Mouse (Mus musculus): Measurements from ENCODE around the gene Pimreg. TPM values are rescaled to one million over a fixed set of nuclear protein-coding genes. Genes with fewer than 3 reads are reported as not detected.
A peak's percentile ranks its signal among the peaks of the same experiment; 100 is the strongest.

The Pimreg gene
- polyA plus RNA-seq, 1 experiment from 2014 or later, result 19.4 TPM

DNA sequence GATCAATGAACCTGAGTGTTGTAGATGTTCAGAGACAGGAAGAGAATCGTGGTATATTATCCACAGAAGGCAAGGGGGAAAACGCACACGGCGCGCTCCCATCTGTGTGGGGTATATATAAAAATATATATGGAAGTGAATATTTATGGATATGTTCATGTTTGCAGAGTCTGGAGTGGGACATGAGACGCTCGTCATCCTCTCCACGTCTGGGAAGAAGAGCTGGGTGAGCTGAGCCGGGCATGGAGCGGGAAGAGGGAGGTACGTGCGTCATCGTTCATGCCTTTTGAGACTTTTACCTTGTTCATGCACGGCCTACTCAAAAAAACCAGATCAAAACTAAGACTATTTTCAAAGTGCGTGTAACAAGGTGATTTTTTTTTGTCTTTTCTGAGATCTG is 42.5 kb downstream of the Pimreg start:
- Histone ChIP-seq H3K4me3 (ENCODE audit: low read depth, low read length) (no peak overlapping the region), H3K27ac (ENCODE audit: low read length) (no peak overlapping the region), H3K27me3 (ENCODE audit: control insufficient read depth, insufficient read depth, low read depth, low read length) (no peaks in the 10 kb centered on the region), H3K9me3 (replicated peaks; ENCODE audit: control insufficient read depth, low read length, poor library complexity, severe bottlenecking) (no peaks in the 10 kb centered on the region), H3K36me3 (ENCODE audit: control insufficient read depth, insufficient read depth, low read length) (no peaks in the 10 kb centered on the region), H3K4me1 (ENCODE audit: control insufficient read depth, insufficient read depth, low read length) (peaks cover 14% of the 10 kb centered on the region), H3K9ac (ENCODE audit: low read depth, low read length) (no peak overlapping the region), H3K4me2 (ENCODE audit: low read length) (no peak overlapping the region)
- WGBS, result 96% methylated on average over 15 of the region's 15 CpGs
- ATAC-seq, result no peak

DNA sequence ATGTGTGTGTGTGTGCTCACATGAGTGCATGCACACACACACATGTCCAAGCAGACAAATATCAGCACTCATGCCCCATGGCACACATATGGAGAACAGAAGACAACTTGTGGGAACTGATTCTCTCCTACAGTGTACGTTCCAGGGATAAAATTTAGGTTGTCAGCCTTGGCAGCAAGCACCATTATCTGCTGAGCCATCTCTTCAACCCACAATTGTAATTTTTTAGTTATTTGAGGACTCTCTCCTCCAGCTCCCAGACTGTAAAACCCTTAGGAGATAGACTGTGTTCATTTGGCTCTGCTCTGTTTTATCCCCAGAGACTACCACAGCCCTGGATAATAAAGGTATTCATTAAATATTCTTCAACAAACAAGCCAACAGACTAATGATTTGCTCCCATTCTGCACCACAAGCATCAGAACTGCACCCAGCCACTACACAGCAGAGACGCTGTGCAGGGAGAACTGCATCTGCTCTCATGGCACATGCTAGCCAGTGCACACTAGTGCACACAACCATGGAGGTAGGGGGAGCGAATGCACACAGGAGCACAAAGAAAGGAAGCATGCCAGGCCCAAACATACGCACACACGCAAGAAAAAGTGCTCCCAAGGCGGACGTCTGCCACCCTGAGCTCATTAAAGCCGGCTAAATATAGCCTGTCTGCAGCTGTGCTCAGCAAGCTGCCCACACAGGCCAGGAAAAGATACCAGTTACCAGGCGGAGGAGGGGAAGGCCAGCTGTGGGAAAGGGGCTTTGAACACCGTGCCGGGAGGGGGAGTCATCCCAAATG is 44.6 kb downstream of the Pimreg start:
- H3K36me3 ChIP-seq (ENCODE audit: control insufficient read depth, insufficient read depth, low read length), result no peaks in the 10 kb centered on the region
- peaks cover 14% of the 10 kb centered on the region for H3K4me1 ChIP-seq (ENCODE audit: control insufficient read depth, insufficient read depth, low read length)
- H3K27ac ChIP-seq (ENCODE audit: low read length), result peak overlapping the region; percentile 84
- no peak overlapping the region for H3K4me2 ChIP-seq (ENCODE audit: low read length)
- peak; percentile 82 for ATAC-seq
- no peaks in the 10 kb centered on the region for H3K27me3 ChIP-seq (ENCODE audit: control insufficient read depth, insufficient read depth, low read depth, low read length)
- peak overlapping the region; percentile 36 for H3K9ac ChIP-seq (ENCODE audit: low read depth, low read length)
- no peaks in the 10 kb centered on the region for H3K9me3 ChIP-seq (replicated peaks; ENCODE audit: control insufficient read depth, low read length, poor library complexity, severe bottlenecking)
- no peak overlapping the region for H3K4me3 ChIP-seq (ENCODE audit: low read depth, low read length)
- 18% methylated on average over 11 of the region's 11 CpGs for WGBS

DNA sequence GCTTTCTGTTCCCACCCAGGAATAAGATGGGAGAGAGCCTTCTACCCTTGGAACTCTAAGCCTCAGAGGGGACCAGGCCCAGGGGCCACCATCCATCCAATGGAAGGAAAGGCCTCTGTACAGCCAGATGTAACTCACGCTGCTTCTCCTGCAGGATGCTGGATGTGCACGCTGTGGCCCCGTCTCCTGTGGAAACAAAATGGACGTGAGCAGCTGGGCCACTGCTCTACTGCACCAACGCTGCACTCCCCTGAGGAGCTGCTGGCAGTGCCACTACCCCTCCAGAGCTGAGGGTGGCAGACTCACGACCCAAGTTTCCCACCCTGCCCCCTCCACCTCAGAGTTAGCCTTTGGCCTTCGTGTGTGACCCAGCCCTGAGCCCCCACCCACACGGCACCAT is 50.6 kb downstream of the Pimreg start:
- H3K4me3 ChIP-seq (ENCODE audit: low read depth, low read length), result no peak overlapping the region
- H3K27ac ChIP-seq (ENCODE audit: low read length), result no peak overlapping the region
- H3K9ac ChIP-seq (ENCODE audit: low read depth, low read length), result no peak overlapping the region
- no peak overlapping the region for H3K4me2 ChIP-seq (ENCODE audit: low read length)
- no peak for ATAC-seq
- peaks cover 5% of the 10 kb centered on the region; the same call in 1 of the 2 replicates for H3K4me1 ChIP-seq (ENCODE audit: control insufficient read depth, insufficient read depth, low read length)
- H3K36me3 ChIP-seq (ENCODE audit: control insufficient read depth, insufficient read depth, low read length), result no peaks in the 10 kb centered on the region
- no peaks in the 10 kb centered on the region for H3K9me3 ChIP-seq (replicated peaks; ENCODE audit: control insufficient read depth, low read length, poor library complexity, severe bottlenecking)
- H3K27me3 ChIP-seq (ENCODE audit: control insufficient read depth, insufficient read depth, low read depth, low read length), result no peaks in the 10 kb centered on the region
- 76% methylated on average over 8 of the region's 8 CpGs for WGBS

DNA sequence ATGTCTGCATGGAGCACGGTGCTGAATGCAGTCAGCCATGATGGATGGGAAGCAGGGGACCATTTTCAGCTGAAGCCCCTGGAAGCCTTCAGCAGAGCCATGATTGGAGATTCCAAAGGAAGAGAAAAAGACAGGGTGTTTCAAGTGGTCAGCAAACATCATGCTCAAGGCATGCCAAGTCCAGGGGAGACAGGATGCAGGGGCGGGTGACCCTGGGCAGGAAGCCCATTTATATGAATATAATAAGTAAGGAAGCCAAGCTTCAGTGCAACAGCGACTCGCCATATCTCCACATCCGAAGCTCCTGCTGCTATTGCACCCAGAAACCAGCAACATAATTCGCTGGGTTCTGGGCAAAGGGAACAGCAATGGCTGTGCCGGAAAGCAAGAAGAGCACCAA is 52.6 kb downstream of the Pimreg start:
- WGBS, result 90% methylated on average over 7 of the region's 7 CpGs
- H3K27me3 ChIP-seq (ENCODE audit: control insufficient read depth, insufficient read depth, low read depth, low read length), result no peaks in the 10 kb centered on the region
- no peak overlapping the region for H3K27ac ChIP-seq (ENCODE audit: low read length)
- H3K9ac ChIP-seq (ENCODE audit: low read depth, low read length), result no peak overlapping the region
- no peak for ATAC-seq
- peaks cover 12% of the 10 kb centered on the region; the same call in 1 of the 2 replicates for H3K4me1 ChIP-seq (ENCODE audit: control insufficient read depth, insufficient read depth, low read length)
- no peaks in the 10 kb centered on the region for H3K9me3 ChIP-seq (replicated peaks; ENCODE audit: control insufficient read depth, low read length, poor library complexity, severe bottlenecking)
- H3K4me2 ChIP-seq (ENCODE audit: low read length), result no peak overlapping the region
- H3K36me3 ChIP-seq (ENCODE audit: control insufficient read depth, insufficient read depth, low read length), result no peaks in the 10 kb centered on the region
- no peak overlapping the region for H3K4me3 ChIP-seq (ENCODE audit: low read depth, low read length)

DNA sequence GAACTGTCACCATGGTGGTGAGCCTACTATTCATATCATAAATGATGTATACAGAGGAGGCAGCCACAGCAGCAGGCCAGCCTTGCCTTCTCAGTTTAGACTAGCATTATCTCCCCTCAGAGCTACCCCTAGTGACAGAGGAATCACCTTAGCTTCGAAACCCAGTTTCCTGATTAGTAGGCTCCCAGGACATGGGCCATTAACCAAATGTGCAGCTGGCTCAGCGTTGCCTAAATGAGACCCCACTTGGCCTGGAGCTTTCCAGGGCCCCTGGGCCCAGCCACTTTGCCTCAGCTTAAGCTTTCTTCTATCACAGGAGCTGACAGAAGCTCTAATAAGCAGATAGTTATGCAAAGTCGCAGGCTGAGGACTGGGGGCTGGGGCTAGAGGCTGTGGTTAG is 54.2 kb downstream of the Pimreg start:
- WGBS, result 31% methylated on average over 3 of the region's 3 CpGs
- ATAC-seq, result no peak
- H3K9me3 ChIP-seq (replicated peaks; ENCODE audit: control insufficient read depth, low read length, poor library complexity, severe bottlenecking), result no peaks in the 10 kb centered on the region

More for the DNA sequence above, 54.2 kb downstream of the Pimreg start:
- Histone ChIP-seq H3K4me1 (ENCODE audit: control insufficient read depth, insufficient read depth, low read length) (peaks cover 12% of the 10 kb centered on the region; the same call in 1 of the 2 replicates), H3K27ac (ENCODE audit: low read length) (no peak overlapping the region), H3K4me2 (ENCODE audit: low read length) (no peak overlapping the region), H3K36me3 (ENCODE audit: control insufficient read depth, insufficient read depth, low read length) (no peaks in the 10 kb centered on the region), H3K4me3 (ENCODE audit: low read depth, low read length) (no peak overlapping the region), H3K9ac (ENCODE audit: low read depth, low read length) (no peak overlapping the region), H3K27me3 (ENCODE audit: control insufficient read depth, insufficient read depth, low read depth, low read length) (no peaks in the 10 kb centered on the region)

Other genes with a start within 250 kb of the Pimreg start
- 0.34 and 0.65 TPM in 2 replicates for gene Aipl1, start 4.5 kb upstream of the Pimreg start, polyA plus RNA-seq (2015; fragmentation: Nextera tagmentation; extraction: Ambion mirVana)
- 5.4 and 6.1 TPM in 2 replicates for gene Pitpnm3, start 93.7 kb downstream of the Pimreg start, polyA plus RNA-seq (2015; fragmentation: Nextera tagmentation; extraction: Ambion mirVana)
- gene Gm43951, start 164.8 kb downstream of the Pimreg start, polyA plus RNA-seq (2015; fragmentation: Nextera tagmentation; extraction: Ambion mirVana), result 1.7 and 1.9 TPM in 2 replicates
- gene 4933427D14Rik, start 165.4 kb downstream of the Pimreg start, polyA plus RNA-seq (2015; fragmentation: Nextera tagmentation; extraction: Ambion mirVana), result 18.4 and 26.0 TPM in 2 replicates
- gene Txndc17, start 165.5 kb downstream of the Pimreg start, polyA plus RNA-seq (2015; fragmentation: Nextera tagmentation; extraction: Ambion mirVana), result 137 and 145 TPM in 2 replicates
- gene Med31, start 173.6 kb downstream of the Pimreg start, polyA plus RNA-seq (2015; fragmentation: Nextera tagmentation; extraction: Ambion mirVana), result 53.2 and 55.9 TPM in 2 replicates
- 2.5 and 2.6 TPM in 2 replicates for gene Slc13a5, start 225.2 kb downstream of the Pimreg start, polyA plus RNA-seq (2015; fragmentation: Nextera tagmentation; extraction: Ambion mirVana)